Mouse (Mus musculus) intestine, postnatal 0 days (tissue): ENCODE measurements around the gene Arid5b. TPM values are rescaled to one million over a fixed set of nuclear protein-coding genes. Genes with fewer than 3 reads are reported as not detected.

ENCODE experiments used
- ATAC-seq: fragments of 200-750 bp; cut with Nextera tagmentation; 2 replicates; pipeline ENCODE4 v1.8.0; 2017; ENCODE audit warnings: mild to moderate bottlenecking, moderate TSS enrichment, moderate library complexity
- H3K27ac ChIP-seq: fragments of 300-500 bp; sonication (generic); 2 replicates; pipeline ENCODE4 v1.5.1; 2014; ENCODE audit warnings: mild to moderate bottlenecking, low read depth, low read length, moderate library complexity
- H3K27me3 ChIP-seq: fragments of 300-500 bp; sonication (generic); replicated peaks from 2 replicates; pipeline ENCODE4 v1.6.1; 2014; ENCODE audit warnings: low read length, mixed read lengths; ENCODE audit not compliant: control insufficient read depth, insufficient read depth
- H3K36me3 ChIP-seq: fragments of 300-500 bp; sonication (generic); 2 replicates; pipeline ENCODE4 v1.6.1; 2014; ENCODE audit warnings: mild to moderate bottlenecking, moderate library complexity; ENCODE audit not compliant: control insufficient read depth, insufficient read depth
- H3K4me1 ChIP-seq: fragments of 300-500 bp; sonication (generic); replicated peaks from 2 replicates; pipeline ENCODE4 v1.6.1; 2014; ENCODE audit warnings: antibody characterized with exemption, low read length, mixed read lengths; ENCODE audit not compliant: control insufficient read depth, insufficient read depth
- H3K4me2 ChIP-seq: fragments of 300-500 bp; sonication (generic); replicated peaks from 2 replicates; pipeline ENCODE4 v1.6.1; 2014; ENCODE audit warnings: low read depth, mild to moderate bottlenecking, moderate library complexity
- H3K4me3 ChIP-seq: fragments of 300-500 bp; sonication (generic); 2 replicates; pipeline ENCODE4 v1.5.1; 2014; ENCODE audit warnings: low read depth, low read length
- H3K9ac ChIP-seq: fragments of 300-500 bp; sonication (generic); 2 replicates; pipeline ENCODE4 v1.6.1; 2014; ENCODE audit warnings: mild to moderate bottlenecking, low read depth, low read length
- H3K9me3 ChIP-seq: fragments of 300-500 bp; sonication (generic); 2 replicates; pipeline ENCODE4 v1.6.1; 2016; ENCODE audit warnings: mixed run types; ENCODE audit not compliant: control insufficient read depth
- CTCF ChIP-seq: sonication (generic); IDR thresholded peaks from 2 replicates; pipeline ENCODE4 v1.5.1; 2016; ENCODE audit warnings: low read depth, mild to moderate bottlenecking, control low read depth, antibody characterized with exemption, moderate library complexity
- WGBS: fragments of 180-500 bp; shearing (Covaris S2); extraction: QIAGEN DNeasy Blood & Tissue Kit; methylation state at CpG from one replicate; pipeline ENCODE4 v1.1.7; 2014; 5-methylcytosine and 5-hydroxymethylcytosine counted together
- polyA plus RNA-seq: library from polyadenylated mRNA; unstranded; fragments of >200 nt; fragmentation: Nextera tagmentation; extraction: Ambion mirVana; gene quantifications from 2 replicates; pipeline ENCODE4 v1.2.1, GENCODE M21; 2015

Arid5b gene
- polyA plus RNA-seq, 1 experiment from 2014 or later, result 15.1 TPM

- no peak overlapping the region; the same call in 1 of the 2 replicates for H3K27ac ChIP-seq
- no peaks in the 10 kb centered on the region for H3K9me3 ChIP-seq
- H3K27me3 ChIP-seq, result no peaks in the 10 kb centered on the region
- 64% methylated on average over 5 of the region's 5 CpGs for WGBS
- no peak overlapping the region for H3K4me3 ChIP-seq
- H3K4me2 ChIP-seq, result no peak overlapping the region
- no peak overlapping the region for H3K9ac ChIP-seq
- H3K4me1 ChIP-seq, result peaks cover 3% of the 10 kb centered on the region; the same call in 1 of the 2 replicates
- TF ChIP-seq CTCF, result no peak
- ATAC-seq, result no peak
- peaks cover 32% of the 10 kb centered on the region; the same call in 1 of the 2 replicates for H3K36me3 ChIP-seq
Measured at GRCm38 (mm10) chr10:68110607-68111006, 167.9 kb downstream of the Arid5b start.

GRCm38 (mm10) chr10:68110182-68110581, 168.4 kb downstream of the Arid5b start:
- no peak for TF ChIP-seq CTCF
- no peak overlapping the region for H3K4me3 ChIP-seq
- 75% methylated on average over 8 of the region's 8 CpGs for WGBS
- H3K4me1 ChIP-seq, result peaks cover 6% of the 10 kb centered on the region; the same call in 1 of the 2 replicates
- peaks cover 32% of the 10 kb centered on the region; the same call in 1 of the 2 replicates for H3K36me3 ChIP-seq
- H3K9me3 ChIP-seq, result no peaks in the 10 kb centered on the region
- H3K27me3 ChIP-seq, result no peaks in the 10 kb centered on the region
- no peak overlapping the region for H3K4me2 ChIP-seq
- no peak overlapping the region for H3K9ac ChIP-seq
- no peak for ATAC-seq
- H3K27ac ChIP-seq, result no peak overlapping the region; the same call in 1 of the 2 replicates

- Histone ChIP-seq H3K4me2 (no peak overlapping the region), H3K9me3 (no peaks in the 10 kb centered on the region), H3K4me3 (no peak overlapping the region), H3K36me3 (peaks cover 32% of the 10 kb centered on the region; the same call in 1 of the 2 replicates), H3K4me1 (peaks cover 9% of the 10 kb centered on the region; the same call in 1 of the 2 replicates), H3K9ac (no peak overlapping the region), H3K27ac (no peak overlapping the region), H3K27me3 (no peaks in the 10 kb centered on the region)
- ATAC-seq, result no peak
- TF ChIP-seq CTCF, result no peak
- WGBS, result 83% methylated on average over 1 of the region's 1 CpGs
Measured at GRCm38 (mm10) chr10:68109651-68110050, 168.9 kb downstream of the Arid5b start.

GRCm38 (mm10) chr10:68107716-68108115, 170.8 kb downstream of the Arid5b start:
- Histone ChIP-seq H3K4me3 (no peak overlapping the region), H3K9ac (no peak overlapping the region), H3K4me2 (no peak overlapping the region), H3K4me1 (peaks cover 11% of the 10 kb centered on the region; the same call in 1 of the 2 replicates), H3K9me3 (no peaks in the 10 kb centered on the region), H3K27ac (no peak overlapping the region), H3K36me3 (peaks cover 16% of the 10 kb centered on the region; the same call in 1 of the 2 replicates), H3K27me3 (no peaks in the 10 kb centered on the region)
- 93% methylated on average over 6 of the region's 6 CpGs for WGBS
- no peak for TF ChIP-seq CTCF
- no peak for ATAC-seq

- H3K27ac ChIP-seq, result no peak overlapping the region
- 41% methylated on average over 9 of the region's 9 CpGs for WGBS
Measured at GRCm38 (mm10) chr10:68106351-68106950, 172.1 kb downstream of the Arid5b start.

GRCm38 (mm10) chr10:68104881-68105781, 173.4 kb downstream of the Arid5b start:
- WGBS, result 53% methylated on average over 14 of the region's 14 CpGs
- ATAC-seq, result no peak
- 0 out of 2 replicates have a peak overlapping the region, but pooled peaks have one; percentile 2 for H3K4me2 ChIP-seq

More at GRCm38 (mm10) chr10:68106351-68106950, 172.1 kb downstream of the Arid5b start:
- ATAC-seq, result no peak
- Histone ChIP-seq H3K27me3 (no peaks in the 10 kb centered on the region), H3K4me1 (peaks cover 11% of the 10 kb centered on the region; the same call in 1 of the 2 replicates), H3K9me3 (no peaks in the 10 kb centered on the region), H3K9ac (no peak overlapping the region), H3K4me2 (no peak overlapping the region), H3K36me3 (peaks cover 16% of the 10 kb centered on the region; the same call in 1 of the 2 replicates), H3K4me3 (no peak overlapping the region)
- TF ChIP-seq CTCF, result no peak

More at GRCm38 (mm10) chr10:68104881-68105781, 173.4 kb downstream of the Arid5b start:
- H3K4me3 ChIP-seq, result no peak overlapping the region
- peak overlapping the region; percentile 46 for H3K27ac ChIP-seq
- TF ChIP-seq CTCF, result no peak
- H3K9me3 ChIP-seq, result no peaks in the 10 kb centered on the region
- peaks cover 27% of the 10 kb centered on the region for H3K36me3 ChIP-seq
- no peaks in the 10 kb centered on the region for H3K27me3 ChIP-seq
- H3K4me1 ChIP-seq, result peaks cover 11% of the 10 kb centered on the region; the same call in 1 of the 2 replicates
- H3K9ac ChIP-seq, result no peak overlapping the region
